Mouse (Mus musculus) heart, postnatal 25 days (tissue): ENCODE measurements around the gene Uap1l1. TPM values are rescaled to one million over a fixed set of nuclear protein-coding genes. Genes with fewer than 3 reads are reported as not detected.

Source experiments
- DNase-seq: peaks from one replicate; pipeline ENCODE4 v3.0.0; 2022; ENCODE audit warnings: low spot score
- intact Hi-C: fragments of 180-260 bp; cut with DNase I; formaldehyde crosslinking; loops from one replicate; pipeline ENCODE4 v1.15.1; 2025
- total RNA-seq, 2 experiments: library from RNA; stranded (reverse); gene quantifications; 2 replicates each; pipeline ENCODE4 v1.2.3; 2021

Gene Uap1l1
- total RNA-seq, 2 experiments from 2014 or later: 4.0 to 6.1 TPM

- intact Hi-C loops: no loop called here
- DNase-seq: no peak
These were observed 7.3 kb upstream of the Uap1l1 start for GRCm38 (mm10) chr2:25372644-25373391.

- intact Hi-C loops: no loop called here
- DNase-seq: peak; percentile 77
These were observed 6.5 kb upstream of the Uap1l1 start, which contains the start of gene Sapcd2 for GRCm38 (mm10) chr2:25371764-25372643. Gene Sapcd2 (plus strand): TSS chr2:25372321.

- DNase-seq: no peak
- intact Hi-C loops: no loop called here
These were observed 4.5 kb upstream of the Uap1l1 start for GRCm38 (mm10) chr2:25369996-25370395.

GRCm38 (mm10) chr2:25364761-25365090 lies 756 bp downstream of the Uap1l1 start:
- intact Hi-C loops: no loop called here
- DNase-seq: no peak

- intact Hi-C loops: no loop called here
- no peak for DNase-seq
These were observed 1.2 kb downstream of the Uap1l1 start for GRCm38 (mm10) chr2:25364313-25364712.

GRCm38 (mm10) chr2:25363478-25364178 lies 1.9 kb downstream of the Uap1l1 start:
- intact Hi-C loops: no loop called here
- DNase-seq: no peak

- intact Hi-C loops: no loop called here
- DNase-seq: no peak
These were observed 5.6 kb downstream of the Uap1l1 start for GRCm38 (mm10) chr2:25359848-25360247.

GRCm38 (mm10) chr2:25356208-25357079 lies 9.0 kb downstream of the Uap1l1 start, which contains the start of gene Dpp7:
Gene Dpp7 (minus strand): TSS chr2:25356359.
- intact Hi-C loops: no loop called here
- DNase-seq: peak; percentile 52

- no peak for DNase-seq
- intact Hi-C loops: no loop called here
These were observed 9.9 kb downstream of the Uap1l1 start for GRCm38 (mm10) chr2:25355419-25356066.

GRCm38 (mm10) chr2:25354211-25354610 lies 11.3 kb downstream of the Uap1l1 start:
- DNase-seq: no peak
- intact Hi-C loops: no loop called here

- intact Hi-C loops: no loop called here
- no peak for DNase-seq
These were observed 14.8 kb downstream of the Uap1l1 start for GRCm38 (mm10) chr2:25350701-25351100.

GRCm38 (mm10) chr2:25349499-25349898 lies 16.0 kb downstream of the Uap1l1 start:
- DNase-seq: no peak
- intact Hi-C loops: no loop called here

GRCm38 (mm10) chr2:25348162-25348561 lies 17.3 kb downstream of the Uap1l1 start:
- DNase-seq: no peak
- intact Hi-C loops: no loop called here

GRCm38 (mm10) chr2:25338303-25338702 lies 27.2 kb downstream of the Uap1l1 start:
- DNase-seq: no peak
- intact Hi-C loops: no loop called here

- no peak for DNase-seq
- intact Hi-C loops: loop anchor here (5.0 kb wide), 2 partner anchors 61 to 76 kb away; partner anchors contain the start of genes Anapc2, Ssna1 and Tmem203
These were observed 31.9 kb downstream of the Uap1l1 start for GRCm38 (mm10) chr2:25333569-25333968.

GRCm38 (mm10) chr2:25332286-25333160 lies 33.0 kb downstream of the Uap1l1 start, which contains the start of gene Man1b1:
Gene Man1b1 (plus strand): TSS chr2:25332338.
- peak; percentile 98 for DNase-seq
- intact Hi-C loops: loop anchor here (5.0 kb wide), 2 partner anchors 60 to 75 kb away; partner anchors contain the start of genes Anapc2, Ssna1 and Tmem203

GRCm38 (mm10) chr2:25331470-25331869 lies 34.0 kb downstream of the Uap1l1 start:
- intact Hi-C loops: loop anchor here (5.0 kb wide), 2 partner anchors 59 to 74 kb away; partner anchors contain the start of genes Anapc2, Ssna1 and Tmem203
- DNase-seq: no peak

GRCm38 (mm10) chr2:25328440-25328839 lies 37.0 kb downstream of the Uap1l1 start:
- no peak for DNase-seq
- intact Hi-C loops: loop anchor here (5.0 kb wide), 1 partner anchor 136 kb away; no protein-coding TSS in a partner anchor
